Mouse (Mus musculus) heart, embryonic 16.5 days (tissue): ENCODE data around the gene Gm10944. TPM values are rescaled to one million over a fixed set of nuclear protein-coding genes. Genes with fewer than 3 reads are reported as not detected.

Source experiments
- ATAC-seq: fragments of 200-750 bp; cut with Nextera tagmentation; replicated peaks from 2 replicates; pipeline ENCODE4 v1.8.0; 2017; ENCODE audit warnings: moderate number of reproducible peaks; ENCODE audit not compliant: insufficient read depth, low FRiP score; ENCODE audit errors: extremely low read depth
- H3K27ac ChIP-seq: fragments of 300-500 bp; sonication (generic); 2 replicates; pipeline ENCODE4 v1.5.1; 2014; ENCODE audit warnings: mild to moderate bottlenecking, low read length, control low read depth, moderate library complexity
- H3K27me3 ChIP-seq: fragments of 300-500 bp; sonication (generic); 2 replicates; pipeline ENCODE4 v1.6.1; 2014; ENCODE audit warnings: low read length, mixed read lengths; ENCODE audit not compliant: control insufficient read depth, insufficient read depth
- H3K36me3 ChIP-seq: fragments of 300-500 bp; sonication (generic); 2 replicates; pipeline ENCODE4 v1.6.1; 2014; ENCODE audit not compliant: control insufficient read depth, insufficient read depth
- H3K4me1 ChIP-seq: fragments of 300-500 bp; sonication (generic); 2 replicates; pipeline ENCODE4 v1.6.1; 2014; ENCODE audit warnings: low read length, mixed read lengths; ENCODE audit not compliant: control insufficient read depth, insufficient read depth
- H3K4me2 ChIP-seq: fragments of 300-500 bp; sonication (generic); 2 replicates; pipeline ENCODE4 v1.6.1; 2014; ENCODE audit warnings: low read depth, mild to moderate bottlenecking, control low read depth, low read length
- H3K4me3 ChIP-seq: fragments of 300-500 bp; sonication (generic); 2 replicates; pipeline ENCODE4 v1.5.1; 2014; ENCODE audit warnings: mild to moderate bottlenecking, control low read depth, low read length
- H3K9ac ChIP-seq: fragments of 300-500 bp; sonication (generic); 2 replicates; pipeline ENCODE4 v1.6.1; 2014; ENCODE audit warnings: low read length, control low read depth
- H3K9me3 ChIP-seq: fragments of 300-500 bp; sonication (generic); replicated peaks from 2 replicates; pipeline ENCODE4 v1.6.1; 2016; ENCODE audit warnings: low read length; ENCODE audit not compliant: control insufficient read depth
- WGBS: fragments of 180-500 bp; shearing (Covaris S2); extraction: QIAGEN DNeasy Blood & Tissue Kit; methylation state at CpG from one replicate; pipeline ENCODE4 v1.1.7; 2014; 5-methylcytosine and 5-hydroxymethylcytosine counted together
- polyA plus RNA-seq: library from polyadenylated mRNA; unstranded; fragments of >200 nt; fragmentation: Nextera tagmentation; extraction: Ambion mirVana; gene quantifications from 2 replicates; pipeline ENCODE4 v1.2.1, GENCODE M21; 2015

Gene Gm10944
- polyA plus RNA-seq, 1 experiment from 2014 or later, result not detected

DNA sequence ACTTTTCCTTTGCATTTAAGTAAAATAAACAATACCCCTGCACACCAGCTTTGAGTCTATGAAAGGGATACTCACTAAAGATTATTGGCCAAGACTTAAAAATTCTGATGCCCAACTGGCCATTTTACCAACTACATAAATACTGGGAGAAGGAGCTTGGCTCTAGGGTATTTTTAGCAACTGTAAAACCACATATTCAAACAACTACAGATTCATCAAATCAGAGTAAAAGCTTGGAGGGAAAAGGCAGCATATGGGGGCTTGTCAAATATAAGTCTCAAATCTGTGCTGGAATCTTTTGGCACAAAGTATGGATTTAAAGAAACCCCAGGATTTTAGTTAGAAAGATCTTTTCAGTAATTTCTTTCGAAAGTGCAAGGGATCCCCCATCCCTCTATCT lies 20.2 kb downstream of the Gm10944 start:
- Histone ChIP-seq H3K4me1 (no peaks in the 10 kb centered on the region), H3K36me3 (no peaks in the 10 kb centered on the region), H3K27ac (no peak overlapping the region), H3K9ac (no peak overlapping the region), H3K9me3 (no peaks in the 10 kb centered on the region), H3K4me3 (no peak overlapping the region), H3K4me2 (no peak overlapping the region), H3K27me3 (no peaks in the 10 kb centered on the region)
- no peak for ATAC-seq
- 78% methylated on average over 1 of the region's 1 CpGs for WGBS

DNA sequence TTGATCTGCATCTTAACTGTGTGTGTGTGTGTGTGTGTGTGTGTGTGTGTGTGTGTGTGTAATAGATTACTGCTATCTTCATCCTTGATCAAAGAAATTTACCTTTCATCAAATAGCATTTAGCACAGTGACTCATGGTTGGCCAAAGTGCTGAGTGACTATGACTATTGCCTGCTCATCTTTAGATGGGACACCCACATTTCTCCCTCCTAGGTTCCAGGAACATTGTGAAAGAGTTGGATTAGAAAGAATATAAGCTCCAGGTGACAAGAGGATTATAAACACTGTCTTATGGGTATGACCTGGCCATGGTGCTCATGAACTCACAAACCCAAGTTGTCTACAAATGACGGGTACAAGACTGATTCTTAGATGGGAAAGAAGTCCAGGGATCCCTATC lies 26.9 kb downstream of the Gm10944 start:
- no peaks in the 10 kb centered on the region for H3K27me3 ChIP-seq
- no peaks in the 10 kb centered on the region for H3K36me3 ChIP-seq
- H3K27ac ChIP-seq, result no peak overlapping the region
- H3K4me3 ChIP-seq, result no peak overlapping the region
- no peaks in the 10 kb centered on the region for H3K9me3 ChIP-seq
- ATAC-seq, result no peak
- no peaks in the 10 kb centered on the region for H3K4me1 ChIP-seq
- no peak overlapping the region for H3K9ac ChIP-seq
- no peak overlapping the region for H3K4me2 ChIP-seq
- WGBS, result 65% methylated on average over 1 of the region's 1 CpGs

DNA sequence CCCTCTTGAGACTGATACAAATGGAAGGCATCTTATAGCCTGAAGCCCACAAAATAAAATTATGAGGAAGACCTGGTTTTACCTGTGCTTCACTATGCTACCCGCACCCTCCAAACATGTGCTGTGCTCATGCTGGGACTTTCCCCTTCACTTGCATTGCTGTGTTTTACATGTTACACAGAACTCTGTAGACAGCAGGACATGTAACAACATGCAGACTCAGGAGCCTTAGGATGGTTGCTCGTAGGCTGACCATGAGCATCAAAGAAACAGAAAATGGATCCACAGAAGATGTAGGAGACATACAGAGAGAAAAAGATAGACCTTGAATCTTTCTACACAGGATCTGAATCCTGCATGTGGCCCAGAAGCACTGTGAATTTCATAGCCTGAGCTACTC lies 29.2 kb downstream of the Gm10944 start:
- H3K36me3 ChIP-seq, result no peaks in the 10 kb centered on the region
- no peaks in the 10 kb centered on the region for H3K4me1 ChIP-seq
- no peak overlapping the region for H3K27ac ChIP-seq
- H3K27me3 ChIP-seq, result no peaks in the 10 kb centered on the region
- 81% methylated on average over 2 of the region's 2 CpGs for WGBS
- H3K4me3 ChIP-seq, result no peak overlapping the region
- H3K4me2 ChIP-seq, result no peak overlapping the region
- no peaks in the 10 kb centered on the region for H3K9me3 ChIP-seq
- no peak for ATAC-seq
- no peak overlapping the region for H3K9ac ChIP-seq

DNA sequence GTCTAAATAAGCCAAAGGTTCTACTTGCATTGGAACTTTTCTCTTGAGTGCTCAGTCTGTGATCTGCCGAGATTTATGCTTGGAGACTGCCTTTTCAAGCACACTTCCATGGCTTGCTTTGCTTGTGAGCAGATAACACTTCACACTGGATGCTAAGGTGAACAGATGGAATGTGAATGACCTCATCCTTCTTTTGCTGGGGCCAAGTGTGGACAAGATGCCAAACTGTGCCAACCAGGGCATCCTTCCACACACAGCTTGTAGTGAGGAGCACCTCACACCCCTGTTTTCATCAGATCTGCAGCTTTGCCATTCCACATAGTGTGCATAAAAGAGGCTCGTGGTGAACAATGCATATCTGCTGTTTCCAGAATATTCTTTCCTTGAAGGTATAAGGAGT lies 29.7 kb downstream of the Gm10944 start:
- Histone ChIP-seq H3K36me3 (no peaks in the 10 kb centered on the region), H3K4me1 (no peaks in the 10 kb centered on the region), H3K9me3 (no peaks in the 10 kb centered on the region), H3K4me2 (no peak overlapping the region), H3K27me3 (no peaks in the 10 kb centered on the region), H3K4me3 (no peak overlapping the region), H3K27ac (no peak overlapping the region), H3K9ac (no peak overlapping the region)
- ATAC-seq, result no peak
- WGBS, result 51% methylated on average over 2 of the region's 2 CpGs

DNA sequence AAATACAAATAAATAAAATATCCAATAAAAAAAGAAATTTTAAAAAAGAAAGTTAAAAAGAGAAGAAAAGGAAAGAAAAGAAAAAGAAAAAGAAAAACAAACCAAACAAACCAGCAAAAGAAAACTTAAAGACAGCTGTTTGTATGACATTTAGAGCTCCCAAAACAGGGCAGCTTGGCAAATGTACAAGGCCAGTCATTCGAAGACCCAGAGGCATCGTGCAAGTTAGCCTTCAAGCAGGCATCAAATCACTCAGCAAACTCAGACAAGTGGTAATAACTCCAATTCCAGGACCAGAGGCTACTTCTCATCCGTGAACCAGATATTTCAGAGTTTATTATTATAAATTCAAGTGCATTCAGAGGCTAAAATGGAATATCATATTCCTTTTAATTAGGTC lies 45.4 kb downstream of the Gm10944 start:
- H3K9ac ChIP-seq, result no peak overlapping the region
- no peak overlapping the region for H3K27ac ChIP-seq
- no peaks in the 10 kb centered on the region for H3K36me3 ChIP-seq
- H3K27me3 ChIP-seq, result no peaks in the 10 kb centered on the region
- no peak for ATAC-seq
- no peak overlapping the region for H3K4me2 ChIP-seq
- 80% methylated on average over 3 of the region's 3 CpGs for WGBS
- H3K9me3 ChIP-seq, result no peaks in the 10 kb centered on the region
- no peak overlapping the region for H3K4me3 ChIP-seq
- no peaks in the 10 kb centered on the region for H3K4me1 ChIP-seq

Other genes starting within 250 kb of the Gm10944 start
- gene Adgb, start 209.0 kb upstream of the Gm10944 start, polyA plus RNA-seq, result 0.26 and 0.30 TPM in 2 replicates
- 7.2 and 8.5 TPM in 2 replicates for gene Rab32, start 123.1 kb upstream of the Gm10944 start, polyA plus RNA-seq